ENCODE assay signal across 17 mouse cellular contexts in genomic region chr11:101084246-101084645, GRCm38 (mm10). TPM values are rescaled to one million over a fixed set of nuclear protein-coding genes. Genes with fewer than 3 reads are reported as not detected.
A peak's percentile ranks its signal among the peaks of the same experiment; 100 is the strongest.
DNase-seq lines count a peak whose midpoint lies in the region; ATAC-seq lines count a peak whose summit lies in the region.
"Had no signal": no experiment of that assay in that cellular context is flagged by ENCODE, and none has a peak within 500 bp of the region (broad histone marks: within the 10 kb centered on the region; RNA-seq: fewer than 3 reads in every experiment).

No protein-coding gene starts in this region.

- ATAC-seq in forebrain, embryonic 13.5 days, result no peak
- no peak for ATAC-seq in forebrain, embryonic 12.5 days (ENCODE audit: low FRiP score)
- no peak for ATAC-seq in kidney, embryonic 14.5 days (ENCODE audit: low FRiP score, low TSS enrichment)
- no peak for ATAC-seq in neural tube, embryonic 13.5 days (ENCODE audit: low read depth)
- no peak for ATAC-seq in neural tube, embryonic 15.5 days (ENCODE audit: low FRiP score)
- ATAC-seq: activated CD4-positive, CD25-positive, alpha-beta regulatory T cell, adult 4 months; inflammation-experienced regulatory T-cells, adult 6 months; midbrain, embryonic 16.5 days; Patski had no signal

- H3K27me3 ChIP-seq in forebrain, embryonic 13.5 days, result peaks cover 22% of the 10 kb centered on the region
- peaks cover 22% of the 10 kb centered on the region for H3K27me3 ChIP-seq in forebrain, embryonic 12.5 days
- H3K27me3 ChIP-seq in kidney, embryonic 14.5 days (ENCODE audit: control insufficient read depth, insufficient read depth, low read length), result peaks cover 22% of the 10 kb centered on the region
- H3K27me3 ChIP-seq in neural tube, embryonic 13.5 days, result peaks cover 21% of the 10 kb centered on the region
- H3K27me3 ChIP-seq in neural tube, embryonic 15.5 days (replicated peaks), result peaks cover 12% of the 10 kb centered on the region
- H3K27me3 ChIP-seq: Patski had no signal

- 0 out of 2 replicates have a peak overlapping the region, but pooled peaks have one; percentile 99 for H3K4me2 ChIP-seq in forebrain, embryonic 13.5 days
- H3K4me2 ChIP-seq in forebrain, embryonic 12.5 days, result no peak overlapping the region
- H3K4me2 ChIP-seq in kidney, embryonic 14.5 days (replicated peaks; ENCODE audit: low read depth, low read length), result no peak overlapping the region
- H3K4me2 ChIP-seq in neural tube, embryonic 13.5 days, result no peak overlapping the region
- no peak overlapping the region for H3K4me2 ChIP-seq in neural tube, embryonic 15.5 days

- H3K36me3 ChIP-seq in forebrain, embryonic 13.5 days (ENCODE audit: poor library complexity, severe bottlenecking), result peaks cover 24% of the 10 kb centered on the region
- H3K36me3 ChIP-seq in forebrain, embryonic 12.5 days (replicated peaks), result peaks cover 15% of the 10 kb centered on the region
- H3K36me3 ChIP-seq in kidney, embryonic 14.5 days (ENCODE audit: control insufficient read depth, insufficient read depth, low read length), result peaks cover 12% of the 10 kb centered on the region
- peaks cover 15% of the 10 kb centered on the region for H3K36me3 ChIP-seq in neural tube, embryonic 13.5 days
- H3K36me3 ChIP-seq in neural tube, embryonic 15.5 days, result peaks cover 5% of the 10 kb centered on the region

- no peak overlapping the region for H3K27ac ChIP-seq in forebrain, embryonic 13.5 days
- H3K27ac ChIP-seq in forebrain, embryonic 12.5 days, result no peak overlapping the region
- H3K27ac ChIP-seq in kidney, embryonic 14.5 days (ENCODE audit: low read depth, low read length), result no peak overlapping the region
- H3K27ac ChIP-seq in neural tube, embryonic 13.5 days (replicated peaks), result no peak overlapping the region
- no peak overlapping the region for H3K27ac ChIP-seq in neural tube, embryonic 15.5 days (replicated peaks)
- H3K27ac ChIP-seq: left cerebral cortex, adult 2 months; macrophage; neural tube, embryonic 12.5 days had no signal

- WGBS in forebrain, embryonic 13.5 days, result 89% methylated on average over 14 of the region's 14 CpGs
- WGBS in forebrain, embryonic 12.5 days, result 86% methylated on average over 14 of the region's 14 CpGs
- 84% methylated on average over 14 of the region's 14 CpGs for WGBS in kidney, embryonic 14.5 days
- 78% methylated on average over 14 of the region's 14 CpGs for WGBS in neural tube, embryonic 13.5 days
- 87% methylated on average over 14 of the region's 14 CpGs for WGBS in neural tube, embryonic 15.5 days

- peaks cover 49% of the 10 kb centered on the region for H3K4me1 ChIP-seq in forebrain, embryonic 13.5 days
- H3K4me1 ChIP-seq in forebrain, embryonic 12.5 days, result peaks cover 57% of the 10 kb centered on the region
- peaks cover 21% of the 10 kb centered on the region for H3K4me1 ChIP-seq in kidney, embryonic 14.5 days (ENCODE audit: control insufficient read depth, insufficient read depth, low read length)
- H3K4me1 ChIP-seq in neural tube, embryonic 13.5 days (replicated peaks), result peaks cover 60% of the 10 kb centered on the region
- H3K4me1 ChIP-seq in neural tube, embryonic 15.5 days, result peaks cover 65% of the 10 kb centered on the region

- H3K9ac ChIP-seq in forebrain, embryonic 13.5 days, result no peak overlapping the region
- H3K9ac ChIP-seq in forebrain, embryonic 12.5 days, result no peak overlapping the region
- no peak overlapping the region for H3K9ac ChIP-seq in kidney, embryonic 14.5 days (ENCODE audit: low read depth, low read length)
- 0 out of 2 replicates have a peak overlapping the region, but pooled peaks have one; percentile 36 for H3K9ac ChIP-seq in neural tube, embryonic 13.5 days
- H3K9ac ChIP-seq in neural tube, embryonic 15.5 days (replicated peaks), result no peak overlapping the region

- peak; percentile 29 for DNase-seq in kidney, adult 9 months
- no peak for DNase-seq in layer of hippocampus, adult 11-12 months (ENCODE audit: low spot score)
- DNase-seq: gastrocnemius, postnatal 25 days; lung, embryonic 14.5 days; right cerebral cortex, postnatal 14 days had no signal

- peak overlapping the region; percentile 10; the same call in 1 of the 2 replicates for H3K4me3 ChIP-seq in forebrain, embryonic 13.5 days
- H3K4me3 ChIP-seq in forebrain, embryonic 12.5 days (replicated peaks), result no peak overlapping the region
- no peak overlapping the region for H3K4me3 ChIP-seq in kidney, embryonic 14.5 days (ENCODE audit: low read length)
- no peak overlapping the region for H3K4me3 ChIP-seq in neural tube, embryonic 13.5 days
- H3K4me3 ChIP-seq in neural tube, embryonic 15.5 days (replicated peaks), result no peak overlapping the region
- H3K4me3 ChIP-seq: left cerebral cortex, adult 2 months had no signal

- H3K9me3 ChIP-seq in forebrain, embryonic 13.5 days (replicated peaks), result no peaks in the 10 kb centered on the region
- H3K9me3 ChIP-seq in forebrain, embryonic 12.5 days, result no peaks in the 10 kb centered on the region
- H3K9me3 ChIP-seq in kidney, embryonic 14.5 days (ENCODE audit: control insufficient read depth, low read length), result no peaks in the 10 kb centered on the region
- no peaks in the 10 kb centered on the region for H3K9me3 ChIP-seq in neural tube, embryonic 13.5 days
- no peaks in the 10 kb centered on the region for H3K9me3 ChIP-seq in neural tube, embryonic 15.5 days (replicated peaks)
- H3K9me3 ChIP-seq: neural tube, embryonic 12.5 days had no signal

RNA-seq across cellular contexts. Expression of gene Coasy, which starts 1.9 kb away (rescaled TPM):
- polyA plus RNA-seq in forebrain, embryonic 13.5 days (2015; fragmentation: Nextera tagmentation; extraction: Ambion mirVana), result 45.8 and 48.2 TPM in 2 replicates
- 50.7 and 50.9 TPM in 2 replicates for polyA plus RNA-seq in forebrain, embryonic 12.5 days (2016; fragmentation: Nextera tagmentation; extraction: Ambion mirVana)
- 42.0 and 44.9 TPM in 2 replicates for polyA plus RNA-seq in kidney, embryonic 14.5 days (2014; fragmentation: Nextera tagmentation; extraction: Ambion mirVana)
- polyA plus RNA-seq in neural tube, embryonic 13.5 days (2015; fragmentation: Nextera tagmentation; extraction: Ambion mirVana), result 39.9 and 45.5 TPM in 2 replicates
- 37.5 and 39.6 TPM in 2 replicates for polyA plus RNA-seq in neural tube, embryonic 15.5 days (2015; fragmentation: Nextera tagmentation; extraction: Ambion mirVana)

RNA-seq across cellular contexts. Expression of gene Mlx, which starts 2.8 kb away (rescaled TPM):
- polyA plus RNA-seq in forebrain, embryonic 13.5 days (2015; fragmentation: Nextera tagmentation; extraction: Ambion mirVana), result 71.1 and 81.2 TPM in 2 replicates
- 47.6 and 52.6 TPM in 2 replicates for polyA plus RNA-seq in forebrain, embryonic 12.5 days (2016; fragmentation: Nextera tagmentation; extraction: Ambion mirVana)
- 39.7 and 48.7 TPM in 2 replicates for polyA plus RNA-seq in kidney, embryonic 14.5 days (2014; fragmentation: Nextera tagmentation; extraction: Ambion mirVana)
- 87.3 and 96.9 TPM in 2 replicates for polyA plus RNA-seq in neural tube, embryonic 13.5 days (2015; fragmentation: Nextera tagmentation; extraction: Ambion mirVana)
- polyA plus RNA-seq in neural tube, embryonic 15.5 days (2015; fragmentation: Nextera tagmentation; extraction: Ambion mirVana), result 94.2 and 96.6 TPM in 2 replicates

RNA-seq across cellular contexts. Expression of gene Hsd17b1, which starts 6.0 kb away (rescaled TPM):
- not detected in 2 replicates for polyA plus RNA-seq in forebrain, embryonic 13.5 days (2015; fragmentation: Nextera tagmentation; extraction: Ambion mirVana)
- polyA plus RNA-seq in forebrain, embryonic 12.5 days (2016; fragmentation: Nextera tagmentation; extraction: Ambion mirVana), result 0.19 and 0.33 TPM in 2 replicates
- 0.16 TPM in 1 of 2 replicates, not detected in the other for polyA plus RNA-seq in kidney, embryonic 14.5 days (2014; fragmentation: Nextera tagmentation; extraction: Ambion mirVana)
- 0.37 and 0.47 TPM in 2 replicates for polyA plus RNA-seq in neural tube, embryonic 13.5 days (2015; fragmentation: Nextera tagmentation; extraction: Ambion mirVana)
- 0.22 and 0.29 TPM in 2 replicates for polyA plus RNA-seq in neural tube, embryonic 15.5 days (2015; fragmentation: Nextera tagmentation; extraction: Ambion mirVana)
- polyA plus RNA-seq: activated CD4-positive, CD25-positive, alpha-beta regulatory T cell, adult 4 months; lung, embryonic 14.5 days had no signal

RNA-seq across cellular contexts. Expression of gene Psmc3ip, which starts 11.0 kb away (rescaled TPM):
- polyA plus RNA-seq in forebrain, embryonic 13.5 days (2015; fragmentation: Nextera tagmentation; extraction: Ambion mirVana), result 63.3 and 64.1 TPM in 2 replicates
- 59.0 and 62.1 TPM in 2 replicates for polyA plus RNA-seq in forebrain, embryonic 12.5 days (2016; fragmentation: Nextera tagmentation; extraction: Ambion mirVana)
- polyA plus RNA-seq in kidney, embryonic 14.5 days (2014; fragmentation: Nextera tagmentation; extraction: Ambion mirVana), result 52.0 and 61.8 TPM in 2 replicates
- polyA plus RNA-seq in neural tube, embryonic 13.5 days (2015; fragmentation: Nextera tagmentation; extraction: Ambion mirVana), result 20.5 and 23.7 TPM in 2 replicates
- polyA plus RNA-seq in neural tube, embryonic 15.5 days (2015; fragmentation: Nextera tagmentation; extraction: Ambion mirVana), result 17.7 and 22.4 TPM in 2 replicates

RNA-seq across cellular contexts. Expression of gene Naglu, which starts 14.4 kb away (rescaled TPM):
- polyA plus RNA-seq in forebrain, embryonic 13.5 days (2015; fragmentation: Nextera tagmentation; extraction: Ambion mirVana), result 4.8 and 6.5 TPM in 2 replicates
- polyA plus RNA-seq in forebrain, embryonic 12.5 days (2016; fragmentation: Nextera tagmentation; extraction: Ambion mirVana), result 7.8 and 8.7 TPM in 2 replicates
- polyA plus RNA-seq in kidney, embryonic 14.5 days (2014; fragmentation: Nextera tagmentation; extraction: Ambion mirVana), result 7.0 and 11.5 TPM in 2 replicates
- polyA plus RNA-seq in neural tube, embryonic 13.5 days (2015; fragmentation: Nextera tagmentation; extraction: Ambion mirVana), result 9.0 and 9.4 TPM in 2 replicates
- polyA plus RNA-seq in neural tube, embryonic 15.5 days (2015; fragmentation: Nextera tagmentation; extraction: Ambion mirVana), result 11.7 and 12.4 TPM in 2 replicates
